Mouse (Mus musculus): ENCODE measurements around the gene Mrpl44.
A peak's percentile ranks its signal among the peaks of the same experiment; 100 is the strongest.

Gene Mrpl44

GRCm38 (mm10) chr1:79768231-79768630, 7.6 kb upstream of the Mrpl44 start:
- no peaks in the 10 kb centered on the region for H3K36me3 ChIP-seq (ENCODE audit: insufficient read depth, low read length)
- H3K27me3 ChIP-seq (ENCODE audit: insufficient read depth, low read length) = no peaks in the 10 kb centered on the region
- no peaks in the 10 kb centered on the region for H3K9me3 ChIP-seq (ENCODE audit: low read length)
- no peak overlapping the region for H3K4me3 ChIP-seq (replicated peaks; ENCODE audit: low read length)
- H3K4me1 ChIP-seq (replicated peaks; ENCODE audit: low read depth, low read length) = peaks cover 9% of the 10 kb centered on the region
- TF ChIP-seq POU5F1 (IDR thresholded peaks at IDR 0.05; ENCODE audit: borderline replicate concordance, low read length) (no peak), CTCF (conservative IDR thresholded peaks at IDR 0.05; ENCODE audit: low read length) (no peak), NANOG (IDR thresholded peaks at IDR 0.05; ENCODE audit: borderline replicate concordance, low read length) (no peak)

GRCm38 (mm10) chr1:79774164-79774780, 1.5 kb upstream of the Mrpl44 start:
- no peaks in the 10 kb centered on the region for H3K27me3 ChIP-seq (ENCODE audit: insufficient read depth, low read length)
- peaks cover 18% of the 10 kb centered on the region for H3K36me3 ChIP-seq (ENCODE audit: insufficient read depth, low read length)
- no peaks in the 10 kb centered on the region for H3K9me3 ChIP-seq (ENCODE audit: low read length)
- H3K4me1 ChIP-seq (replicated peaks; ENCODE audit: low read depth, low read length) = peaks cover 21% of the 10 kb centered on the region
- H3K4me3 ChIP-seq (replicated peaks; ENCODE audit: low read length) = no peak overlapping the region
- TF ChIP-seq CTCF (conservative IDR thresholded peaks at IDR 0.05; ENCODE audit: low read length) (no peak), POU5F1 (IDR thresholded peaks at IDR 0.05; ENCODE audit: borderline replicate concordance, low read length) (no peak), NANOG (IDR thresholded peaks at IDR 0.05; ENCODE audit: borderline replicate concordance, low read length) (no peak)

GRCm38 (mm10) chr1:79778011-79778410, 2.2 kb downstream of the Mrpl44 start:
- peaks cover 53% of the 10 kb centered on the region for H3K36me3 ChIP-seq (ENCODE audit: insufficient read depth, low read length)
- no peak overlapping the region for H3K4me3 ChIP-seq (replicated peaks; ENCODE audit: low read length)
- no peak for TF ChIP-seq NANOG (IDR thresholded peaks at IDR 0.05; ENCODE audit: borderline replicate concordance, low read length)
- no peak for TF ChIP-seq CTCF (conservative IDR thresholded peaks at IDR 0.05; ENCODE audit: low read length)
- peaks cover 11% of the 10 kb centered on the region for H3K4me1 ChIP-seq (replicated peaks; ENCODE audit: low read depth, low read length)
- no peaks in the 10 kb centered on the region for H3K9me3 ChIP-seq (ENCODE audit: low read length)
- no peaks in the 10 kb centered on the region for H3K27me3 ChIP-seq (ENCODE audit: insufficient read depth, low read length)

- TF ChIP-seq CTCF (conservative IDR thresholded peaks at IDR 0.05; ENCODE audit: low read length) (peak; percentile 81), NANOG (IDR thresholded peaks at IDR 0.05; ENCODE audit: borderline replicate concordance, low read length) (no peak)
- Histone ChIP-seq H3K27me3 (ENCODE audit: insufficient read depth, low read length) (no peaks in the 10 kb centered on the region), H3K9me3 (ENCODE audit: low read length) (no peaks in the 10 kb centered on the region), H3K4me3 (replicated peaks; ENCODE audit: low read length) (no peak overlapping the region), H3K36me3 (ENCODE audit: insufficient read depth, low read length) (peaks cover 53% of the 10 kb centered on the region), H3K4me1 (replicated peaks; ENCODE audit: low read depth, low read length) (peaks cover 7% of the 10 kb centered on the region)
These were observed 6.6 kb downstream of the Mrpl44 start for GRCm38 (mm10) chr1:79782433-79782832.

GRCm38 (mm10) chr1:79786267-79786927, 10.6 kb downstream of the Mrpl44 start:
- H3K4me3 ChIP-seq (replicated peaks; ENCODE audit: low read length) = no peak overlapping the region
- no peaks in the 10 kb centered on the region for H3K27me3 ChIP-seq (ENCODE audit: insufficient read depth, low read length)
- no peaks in the 10 kb centered on the region for H3K4me1 ChIP-seq (replicated peaks; ENCODE audit: low read depth, low read length)
- peaks cover 15% of the 10 kb centered on the region for H3K36me3 ChIP-seq (ENCODE audit: insufficient read depth, low read length)
- TF ChIP-seq POU5F1 (IDR thresholded peaks at IDR 0.05; ENCODE audit: borderline replicate concordance, low read length) (no peak), NANOG (IDR thresholded peaks at IDR 0.05; ENCODE audit: borderline replicate concordance, low read length) (no peak), CTCF (conservative IDR thresholded peaks at IDR 0.05; ENCODE audit: low read length) (peak; percentile 37)
- no peaks in the 10 kb centered on the region for H3K9me3 ChIP-seq (ENCODE audit: low read length)

- no peaks in the 10 kb centered on the region for H3K9me3 ChIP-seq (ENCODE audit: low read length)
- no peaks in the 10 kb centered on the region for H3K36me3 ChIP-seq (ENCODE audit: insufficient read depth, low read length)
- H3K4me1 ChIP-seq (replicated peaks; ENCODE audit: low read depth, low read length) = no peaks in the 10 kb centered on the region
- no peak overlapping the region for H3K4me3 ChIP-seq (replicated peaks; ENCODE audit: low read length)
- H3K27me3 ChIP-seq (ENCODE audit: insufficient read depth, low read length) = no peaks in the 10 kb centered on the region
- TF ChIP-seq POU5F1 (IDR thresholded peaks at IDR 0.05; ENCODE audit: borderline replicate concordance, low read length) (no peak), NANOG (IDR thresholded peaks at IDR 0.05; ENCODE audit: borderline replicate concordance, low read length) (no peak), CTCF (conservative IDR thresholded peaks at IDR 0.05; ENCODE audit: low read length) (no peak)
These were observed 21.3 kb downstream of the Mrpl44 start for GRCm38 (mm10) chr1:79797084-79797483.

GRCm38 (mm10) chr1:79802858-79803427, 27.1 kb downstream of the Mrpl44 start:
- Histone ChIP-seq H3K36me3 (ENCODE audit: insufficient read depth, low read length) (peaks cover 3% of the 10 kb centered on the region; the same call in 1 of the 2 replicates), H3K4me3 (replicated peaks; ENCODE audit: low read length) (no peak overlapping the region), H3K27me3 (ENCODE audit: insufficient read depth, low read length) (no peaks in the 10 kb centered on the region), H3K9me3 (ENCODE audit: low read length) (no peaks in the 10 kb centered on the region), H3K4me1 (replicated peaks; ENCODE audit: low read depth, low read length) (no peaks in the 10 kb centered on the region)
- TF ChIP-seq NANOG (IDR thresholded peaks at IDR 0.05; ENCODE audit: borderline replicate concordance, low read length) (no peak), POU5F1 (IDR thresholded peaks at IDR 0.05; ENCODE audit: borderline replicate concordance, low read length) (no peak), CTCF (conservative IDR thresholded peaks at IDR 0.05; ENCODE audit: low read length) (no peak)

GRCm38 (mm10) chr1:79803614-79804013, 27.8 kb downstream of the Mrpl44 start:
- Histone ChIP-seq H3K36me3 (ENCODE audit: insufficient read depth, low read length) (peaks cover 3% of the 10 kb centered on the region; the same call in 1 of the 2 replicates), H3K4me1 (replicated peaks; ENCODE audit: low read depth, low read length) (no peaks in the 10 kb centered on the region), H3K4me3 (replicated peaks; ENCODE audit: low read length) (no peak overlapping the region), H3K27me3 (ENCODE audit: insufficient read depth, low read length) (no peaks in the 10 kb centered on the region), H3K9me3 (ENCODE audit: low read length) (no peaks in the 10 kb centered on the region)
- TF ChIP-seq NANOG (IDR thresholded peaks at IDR 0.05; ENCODE audit: borderline replicate concordance, low read length) (no peak), POU5F1 (IDR thresholded peaks at IDR 0.05; ENCODE audit: borderline replicate concordance, low read length) (no peak), CTCF (conservative IDR thresholded peaks at IDR 0.05; ENCODE audit: low read length) (no peak)
